Mouse (Mus musculus): ENCODE measurements at regions not wholly inside any gene's neighbourhood (a gene's known extent, or its start where the extent isn't known, plus 50 kb on each side); places are given as distances from the start of the nearest gene placed in this dataset.

- no peaks in the 10 kb centered on the region for H3K4me1 ChIP-seq (ENCODE audit: control insufficient read depth, insufficient read depth, low read depth, low read length)
- no peak for ATAC-seq
- H3K4me3 ChIP-seq (ENCODE audit: low read length): no peak overlapping the region
- H3K36me3 ChIP-seq (ENCODE audit: control insufficient read depth, insufficient read depth, low read length): no peaks in the 10 kb centered on the region
- 89% methylated on average over 4 of the region's 4 CpGs for WGBS
- H3K9me3 ChIP-seq (ENCODE audit: control insufficient read depth, low read length): no peaks in the 10 kb centered on the region
- no peak overlapping the region for H3K4me2 ChIP-seq (ENCODE audit: low read length)
- H3K9ac ChIP-seq (ENCODE audit: low read depth, low read length): no peak overlapping the region
- no peaks in the 10 kb centered on the region for H3K27me3 ChIP-seq (replicated peaks; ENCODE audit: control insufficient read depth, insufficient read depth, low read length)
- H3K27ac ChIP-seq (ENCODE audit: low read depth, low read length): no peak overlapping the region
Measured at GRCm38 (mm10) chr9:112608932-112609331, 373.2 kb upstream of the Arpp21 start.

- no peak overlapping the region for H3K9ac ChIP-seq (ENCODE audit: low read depth, low read length)
- no peaks in the 10 kb centered on the region for H3K4me1 ChIP-seq (ENCODE audit: control insufficient read depth, insufficient read depth, low read depth, low read length)
- no peaks in the 10 kb centered on the region for H3K27me3 ChIP-seq (replicated peaks; ENCODE audit: control insufficient read depth, insufficient read depth, low read length)
- H3K4me3 ChIP-seq (ENCODE audit: low read length): no peak overlapping the region
- no peaks in the 10 kb centered on the region for H3K36me3 ChIP-seq (ENCODE audit: control insufficient read depth, insufficient read depth, low read length)
- ATAC-seq: no peak
- no peak overlapping the region for H3K4me2 ChIP-seq (ENCODE audit: low read length)
- 76% methylated on average over 3 of the region's 3 CpGs for WGBS
- H3K27ac ChIP-seq (ENCODE audit: low read depth, low read length): no peak overlapping the region
- H3K9me3 ChIP-seq (ENCODE audit: control insufficient read depth, low read length): no peaks in the 10 kb centered on the region; the same call in 1 of the 2 replicates
Measured at GRCm38 (mm10) chr9:112607221-112607620, 371.5 kb upstream of the Arpp21 start.

- Histone ChIP-seq H3K36me3 (ENCODE audit: control insufficient read depth, insufficient read depth, low read length) (no peaks in the 10 kb centered on the region), H3K27ac (ENCODE audit: low read depth, low read length) (no peak overlapping the region)
Measured at GRCm38 (mm10) chr9:112595731-112596130, 360.0 kb upstream of the Arpp21 start.

GRCm38 (mm10) chr9:112590241-112590640, 354.5 kb upstream of the Arpp21 start:
- ATAC-seq: no peak
- Histone ChIP-seq H3K9ac (ENCODE audit: low read depth, low read length) (no peak overlapping the region), H3K9me3 (ENCODE audit: control insufficient read depth, low read length) (no peaks in the 10 kb centered on the region), H3K36me3 (ENCODE audit: control insufficient read depth, insufficient read depth, low read length) (no peaks in the 10 kb centered on the region), H3K27ac (ENCODE audit: low read depth, low read length) (no peak overlapping the region), H3K4me2 (ENCODE audit: low read length) (no peak overlapping the region), H3K4me3 (ENCODE audit: low read length) (no peak overlapping the region), H3K27me3 (replicated peaks; ENCODE audit: control insufficient read depth, insufficient read depth, low read length) (no peaks in the 10 kb centered on the region), H3K4me1 (ENCODE audit: control insufficient read depth, insufficient read depth, low read depth, low read length) (no peaks in the 10 kb centered on the region)
- WGBS: 63% methylated on average over 3 of the region's 3 CpGs

More at GRCm38 (mm10) chr9:112595731-112596130, 360.0 kb upstream of the Arpp21 start:
- Histone ChIP-seq H3K4me1 (ENCODE audit: control insufficient read depth, insufficient read depth, low read depth, low read length) (no peaks in the 10 kb centered on the region), H3K9ac (ENCODE audit: low read depth, low read length) (no peak overlapping the region), H3K9me3 (ENCODE audit: control insufficient read depth, low read length) (no peaks in the 10 kb centered on the region), H3K4me3 (ENCODE audit: low read length) (no peak overlapping the region), H3K27me3 (replicated peaks; ENCODE audit: control insufficient read depth, insufficient read depth, low read length) (no peaks in the 10 kb centered on the region), H3K4me2 (ENCODE audit: low read length) (no peak overlapping the region)
- no peak for ATAC-seq

GRCm38 (mm10) chr9:112573316-112573715, 337.6 kb upstream of the Arpp21 start:
- H3K4me3 ChIP-seq (ENCODE audit: low read length): no peak overlapping the region
- H3K27me3 ChIP-seq (replicated peaks; ENCODE audit: control insufficient read depth, insufficient read depth, low read length): no peaks in the 10 kb centered on the region
- H3K36me3 ChIP-seq (ENCODE audit: control insufficient read depth, insufficient read depth, low read length): no peaks in the 10 kb centered on the region
- no peak overlapping the region for H3K4me2 ChIP-seq (ENCODE audit: low read length)
- no peak for ATAC-seq
- 35% methylated on average over 3 of the region's 3 CpGs for WGBS
- H3K9me3 ChIP-seq (ENCODE audit: control insufficient read depth, low read length): no peaks in the 10 kb centered on the region
- no peak overlapping the region for H3K9ac ChIP-seq (ENCODE audit: low read depth, low read length)
- no peak overlapping the region for H3K27ac ChIP-seq (ENCODE audit: low read depth, low read length)
- no peaks in the 10 kb centered on the region for H3K4me1 ChIP-seq (ENCODE audit: control insufficient read depth, insufficient read depth, low read depth, low read length)

- H3K9ac ChIP-seq (ENCODE audit: low read depth, low read length): no peak overlapping the region
- ATAC-seq: no peak
- H3K4me3 ChIP-seq (ENCODE audit: low read length): no peak overlapping the region
- no peak overlapping the region for H3K4me2 ChIP-seq (ENCODE audit: low read length)
- H3K4me1 ChIP-seq (ENCODE audit: control insufficient read depth, insufficient read depth, low read depth, low read length): no peaks in the 10 kb centered on the region
- H3K27ac ChIP-seq (ENCODE audit: low read depth, low read length): no peak overlapping the region
- H3K27me3 ChIP-seq (replicated peaks; ENCODE audit: control insufficient read depth, insufficient read depth, low read length): no peaks in the 10 kb centered on the region
- H3K36me3 ChIP-seq (ENCODE audit: control insufficient read depth, insufficient read depth, low read length): no peaks in the 10 kb centered on the region
- H3K9me3 ChIP-seq (ENCODE audit: control insufficient read depth, low read length): no peaks in the 10 kb centered on the region
Measured at GRCm38 (mm10) chr9:112561348-112561747, 325.6 kb upstream of the Arpp21 start.

GRCm38 (mm10) chr9:112560226-112560625, 324.5 kb upstream of the Arpp21 start:
- H3K4me1 ChIP-seq (ENCODE audit: control insufficient read depth, insufficient read depth, low read depth, low read length): no peaks in the 10 kb centered on the region
- no peaks in the 10 kb centered on the region for H3K36me3 ChIP-seq (ENCODE audit: control insufficient read depth, insufficient read depth, low read length)
- WGBS: 89% methylated on average over 4 of the region's 4 CpGs
- no peak overlapping the region for H3K9ac ChIP-seq (ENCODE audit: low read depth, low read length)
- H3K27me3 ChIP-seq (replicated peaks; ENCODE audit: control insufficient read depth, insufficient read depth, low read length): no peaks in the 10 kb centered on the region
- H3K4me2 ChIP-seq (ENCODE audit: low read length): no peak overlapping the region
- no peaks in the 10 kb centered on the region for H3K9me3 ChIP-seq (ENCODE audit: control insufficient read depth, low read length)
- H3K27ac ChIP-seq (ENCODE audit: low read depth, low read length): no peak overlapping the region
- H3K4me3 ChIP-seq (ENCODE audit: low read length): no peak overlapping the region
- no peak for ATAC-seq

- ATAC-seq: no peak
- Histone ChIP-seq H3K4me1 (ENCODE audit: control insufficient read depth, insufficient read depth, low read depth, low read length) (no peaks in the 10 kb centered on the region), H3K9me3 (ENCODE audit: control insufficient read depth, low read length) (no peaks in the 10 kb centered on the region), H3K27ac (ENCODE audit: low read depth, low read length) (no peak overlapping the region), H3K36me3 (ENCODE audit: control insufficient read depth, insufficient read depth, low read length) (no peaks in the 10 kb centered on the region), H3K9ac (ENCODE audit: low read depth, low read length) (no peak overlapping the region), H3K4me3 (ENCODE audit: low read length) (no peak overlapping the region), H3K4me2 (ENCODE audit: low read length) (no peak overlapping the region), H3K27me3 (replicated peaks; ENCODE audit: control insufficient read depth, insufficient read depth, low read length) (no peaks in the 10 kb centered on the region)
- WGBS: 72% methylated on average over 2 of the region's 2 CpGs
Measured at GRCm38 (mm10) chr9:112537924-112538323, 302.2 kb upstream of the Arpp21 start.

- H3K4me1 ChIP-seq (ENCODE audit: control insufficient read depth, insufficient read depth, low read depth, low read length): no peaks in the 10 kb centered on the region
- WGBS: 59% methylated on average over 5 of the region's 5 CpGs
- H3K9me3 ChIP-seq (ENCODE audit: control insufficient read depth, low read length): no peaks in the 10 kb centered on the region
- no peak overlapping the region for H3K4me3 ChIP-seq (ENCODE audit: low read length)
- no peak overlapping the region for H3K4me2 ChIP-seq (ENCODE audit: low read length)
- ATAC-seq: no peak
- no peak overlapping the region for H3K27ac ChIP-seq (ENCODE audit: low read depth, low read length)
- H3K9ac ChIP-seq (ENCODE audit: low read depth, low read length): no peak overlapping the region
- no peaks in the 10 kb centered on the region for H3K27me3 ChIP-seq (replicated peaks; ENCODE audit: control insufficient read depth, insufficient read depth, low read length)
- H3K36me3 ChIP-seq (ENCODE audit: control insufficient read depth, insufficient read depth, low read length): no peaks in the 10 kb centered on the region
Measured at GRCm38 (mm10) chr9:112525377-112525776, 289.6 kb upstream of the Arpp21 start.

- Histone ChIP-seq H3K4me2 (ENCODE audit: low read length) (no peak overlapping the region), H3K36me3 (ENCODE audit: control insufficient read depth, insufficient read depth, low read length) (no peaks in the 10 kb centered on the region), H3K27me3 (replicated peaks; ENCODE audit: control insufficient read depth, insufficient read depth, low read length) (no peaks in the 10 kb centered on the region), H3K4me1 (ENCODE audit: control insufficient read depth, insufficient read depth, low read depth, low read length) (no peaks in the 10 kb centered on the region), H3K9ac (ENCODE audit: low read depth, low read length) (no peak overlapping the region), H3K9me3 (ENCODE audit: control insufficient read depth, low read length) (no peaks in the 10 kb centered on the region), H3K4me3 (ENCODE audit: low read length) (no peak overlapping the region), H3K27ac (ENCODE audit: low read depth, low read length) (no peak overlapping the region)
- ATAC-seq: no peak
- 80% methylated on average over 3 of the region's 3 CpGs for WGBS
Measured at GRCm38 (mm10) chr9:112523251-112523650, 287.5 kb upstream of the Arpp21 start.

All from hindbrain, embryonic 16.5 days (tissue).